Mouse (Mus musculus): ENCODE results near the gene Gm49395. TPM values are rescaled to one million over a fixed set of nuclear protein-coding genes. Genes with fewer than 3 reads are reported as not detected.
A peak's percentile ranks its signal among the peaks of the same experiment; 100 is the strongest.

The Gm49395 gene
- polyA plus RNA-seq, 1 experiment from 2014 or later = 2.7 TPM

DNA sequence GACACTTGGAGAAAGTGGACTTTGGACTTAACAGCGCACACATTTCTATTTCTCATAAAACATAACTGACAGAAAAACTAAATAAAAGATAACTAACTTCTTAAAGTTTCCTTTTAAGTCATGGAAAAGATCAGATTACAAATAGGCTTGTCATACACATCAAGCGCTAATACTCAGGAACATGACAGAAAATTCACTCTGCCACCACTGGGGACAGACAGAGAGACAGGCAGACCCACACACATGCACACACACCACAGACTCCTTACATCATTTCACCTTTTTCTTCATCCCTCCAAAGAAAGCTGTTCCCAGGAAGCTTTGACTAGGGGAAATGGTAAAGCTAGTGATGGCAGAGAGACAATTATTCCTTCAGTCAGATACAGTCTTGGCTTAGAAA lies 6.3 kb downstream of the Gm49395 start:
- H3K4me3 ChIP-seq = no peak overlapping the region
- H3K27ac ChIP-seq (replicated peaks) = no peak overlapping the region
- 92% methylated on average over 2 of the region's 2 CpGs for WGBS
- H3K9me3 ChIP-seq = no peaks in the 10 kb centered on the region
- peaks cover 16% of the 10 kb centered on the region for H3K27me3 ChIP-seq (replicated peaks; ENCODE audit: low read depth, poor library complexity, severe bottlenecking)
- DNase-seq (ENCODE audit: low spot score) = no peak
- H3K4me1 ChIP-seq = peaks cover 7% of the 10 kb centered on the region
- H3K36me3 ChIP-seq (replicated peaks) = no peaks in the 10 kb centered on the region

DNA sequence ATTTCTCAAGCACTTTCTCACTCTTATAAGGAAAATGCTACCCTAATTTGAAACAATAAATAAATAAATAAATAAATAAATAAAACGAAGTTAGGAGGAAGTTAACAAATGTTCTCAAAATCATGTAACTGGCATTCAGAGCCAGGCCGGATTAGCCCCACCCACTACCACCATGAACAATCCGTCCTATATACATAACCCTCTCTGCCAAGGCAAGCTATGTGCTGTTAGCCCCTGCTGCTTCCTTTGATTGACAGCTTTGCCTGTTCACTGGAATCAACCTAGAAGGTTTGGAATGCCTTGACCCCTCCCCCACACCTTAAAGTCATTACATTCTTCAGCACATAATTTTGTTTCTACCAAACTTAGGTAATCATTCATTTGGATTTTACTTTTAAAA lies 10.2 kb downstream of the Gm49395 start:
- 71% methylated on average over 3 of the region's 3 CpGs for WGBS
- peaks cover 22% of the 10 kb centered on the region for H3K4me1 ChIP-seq
- H3K27me3 ChIP-seq (replicated peaks; ENCODE audit: low read depth, poor library complexity, severe bottlenecking) = no peaks in the 10 kb centered on the region
- peaks cover 6% of the 10 kb centered on the region; the same call in 1 of the 2 replicates for H3K9me3 ChIP-seq
- no peak overlapping the region for H3K4me3 ChIP-seq
- peaks cover 26% of the 10 kb centered on the region for H3K36me3 ChIP-seq (replicated peaks)
- no peak for DNase-seq (ENCODE audit: low spot score)
- 0 out of 2 replicates have a peak overlapping the region, but pooled peaks have one; percentile 91 for H3K27ac ChIP-seq (replicated peaks)

DNA sequence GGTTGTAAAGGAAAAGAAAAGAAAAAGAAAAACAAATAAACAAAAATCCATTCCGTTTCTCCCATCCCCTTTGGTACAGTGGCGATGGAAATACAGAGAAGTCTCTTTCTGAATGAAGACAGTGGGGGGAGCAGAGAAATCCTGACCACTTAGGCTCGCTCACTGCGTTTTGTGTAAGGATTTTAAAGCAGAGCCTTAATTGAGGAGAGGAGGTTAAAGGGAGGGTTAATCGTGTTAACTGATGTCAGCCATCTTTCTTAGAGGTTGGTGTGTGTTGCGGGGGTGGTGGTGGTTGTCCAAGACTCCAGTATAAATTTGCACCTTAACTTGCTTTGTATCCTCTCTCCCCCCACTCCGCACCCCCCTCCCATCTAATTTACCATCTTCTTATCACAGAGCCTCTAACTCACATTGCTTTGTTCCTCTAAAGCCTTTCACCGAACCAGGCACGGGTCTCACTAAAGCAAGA lies 10.7 kb downstream of the Gm49395 start:
- Histone ChIP-seq H3K4me3 (peak overlapping the region; percentile 69), H3K27ac (replicated peaks) (peak overlapping the region; percentile 91; the same call in 1 of the 2 replicates), H3K27me3 (replicated peaks; ENCODE audit: low read depth, poor library complexity, severe bottlenecking) (no peaks in the 10 kb centered on the region), H3K4me1 (peaks cover 22% of the 10 kb centered on the region), H3K36me3 (replicated peaks) (peaks cover 31% of the 10 kb centered on the region), H3K9me3 (peaks cover 6% of the 10 kb centered on the region; the same call in 1 of the 2 replicates)
- DNase-seq (ENCODE audit: low spot score) = peak; percentile 12
- 53% methylated on average over 9 of the region's 9 CpGs for WGBS

DNA sequence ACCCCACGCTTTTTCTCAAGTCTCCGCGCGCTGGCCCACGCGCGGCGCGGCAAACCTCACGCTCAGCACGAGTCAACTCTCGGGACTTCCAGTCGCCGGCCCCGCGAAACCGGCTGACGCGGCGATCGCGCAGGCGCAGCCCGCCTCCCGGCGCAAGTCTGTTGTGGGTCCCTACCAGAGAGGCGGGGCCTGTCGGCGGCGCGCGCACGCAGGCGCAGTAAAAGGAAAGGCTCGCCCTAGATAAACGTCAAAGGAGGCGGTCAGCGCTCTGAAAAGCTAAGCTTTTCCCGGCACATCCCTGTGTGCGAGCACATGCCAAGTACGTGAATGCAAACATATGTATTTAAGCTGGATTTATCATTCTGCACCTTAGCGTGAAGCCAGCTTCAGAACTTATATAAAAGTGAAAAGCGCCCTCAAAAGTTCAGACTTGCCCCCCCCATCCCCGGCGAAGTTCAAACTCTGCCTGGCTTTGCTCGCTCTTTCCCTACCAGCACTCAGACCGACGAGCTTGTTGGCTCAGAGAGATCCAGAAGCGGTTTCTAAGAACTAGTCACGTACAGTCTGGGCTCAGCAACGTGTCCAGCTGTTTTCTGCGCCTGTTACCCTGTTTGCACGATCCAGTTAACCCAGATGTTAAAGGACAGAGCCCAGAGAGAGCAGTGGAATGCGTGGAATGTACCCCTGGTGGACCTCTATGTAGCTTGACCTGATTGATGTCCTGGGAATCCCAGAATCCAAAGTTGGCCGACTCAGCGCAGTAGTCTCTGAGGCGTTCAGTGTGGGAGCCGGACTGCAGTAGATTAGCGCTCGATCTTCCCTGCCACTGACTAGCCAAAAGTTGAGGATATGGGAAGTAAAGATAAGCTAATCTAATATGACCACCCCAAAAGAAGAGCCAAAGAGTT lies 11.4 kb downstream of the Gm49395 start, which contains the start of gene Pelo:
Gene Pelo (minus strand): TSS at position 118 of the 908 bp plus-strand sequence.
- peaks cover 6% of the 10 kb centered on the region; the same call in 1 of the 2 replicates for H3K9me3 ChIP-seq
- H3K27ac ChIP-seq (replicated peaks) = peak within 1 kb of the TSS; percentile 91
- no peaks in the 10 kb centered on the region for H3K27me3 ChIP-seq (replicated peaks; ENCODE audit: low read depth, poor library complexity, severe bottlenecking)
- WGBS = 1% methylated on average over 60 of the region's 60 CpGs
- peaks cover 22% of the 10 kb centered on the region for H3K4me1 ChIP-seq
- peak within 1 kb of the TSS; percentile 69 for H3K4me3 ChIP-seq
- DNase-seq (ENCODE audit: low spot score) = peak; percentile 94
- H3K36me3 ChIP-seq (replicated peaks) = peaks cover 38% of the 10 kb centered on the region

DNA sequence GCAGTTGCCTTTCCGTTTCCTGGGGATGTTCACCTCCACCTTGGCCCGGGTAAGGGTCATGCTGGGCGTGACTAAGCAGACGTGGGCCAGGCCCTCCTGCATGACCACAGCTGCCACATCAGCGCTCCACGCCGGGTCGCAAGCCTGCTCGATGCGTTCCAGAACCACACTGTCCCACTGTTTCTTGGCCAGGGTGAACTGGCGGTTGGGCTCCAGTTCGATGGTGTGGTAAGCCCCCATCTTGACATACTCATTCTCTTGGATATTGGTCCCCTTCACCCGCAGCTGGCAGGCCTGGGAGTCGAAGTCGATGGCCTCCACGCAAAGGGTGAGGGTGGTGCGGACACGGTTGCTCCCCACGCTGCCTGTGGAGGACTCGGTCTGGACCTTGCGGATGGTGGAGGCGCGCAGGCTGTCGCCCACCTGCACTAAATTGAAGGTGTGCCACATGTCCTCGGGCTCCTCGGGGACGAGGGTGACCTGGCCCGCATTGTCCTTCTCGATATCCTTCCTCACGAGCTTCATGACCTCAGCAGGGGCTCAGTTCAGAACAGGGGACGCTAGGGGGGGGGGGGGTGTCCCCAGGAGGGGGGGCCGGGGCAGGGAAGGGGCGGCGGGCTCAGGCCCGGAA lies 12.2 kb downstream of the Gm49395 start:
- H3K9me3 ChIP-seq = peaks cover 6% of the 10 kb centered on the region; the same call in 1 of the 2 replicates
- H3K27ac ChIP-seq (replicated peaks) = peak overlapping the region; percentile 91
- H3K4me1 ChIP-seq = peaks cover 22% of the 10 kb centered on the region
- H3K36me3 ChIP-seq (replicated peaks) = peaks cover 40% of the 10 kb centered on the region
- no peaks in the 10 kb centered on the region for H3K27me3 ChIP-seq (replicated peaks; ENCODE audit: low read depth, poor library complexity, severe bottlenecking)
- 8% methylated on average over 34 of the region's 35 CpGs for WGBS
- no peak for DNase-seq (ENCODE audit: low spot score)
- peak overlapping the region; percentile 69 for H3K4me3 ChIP-seq

DNA sequence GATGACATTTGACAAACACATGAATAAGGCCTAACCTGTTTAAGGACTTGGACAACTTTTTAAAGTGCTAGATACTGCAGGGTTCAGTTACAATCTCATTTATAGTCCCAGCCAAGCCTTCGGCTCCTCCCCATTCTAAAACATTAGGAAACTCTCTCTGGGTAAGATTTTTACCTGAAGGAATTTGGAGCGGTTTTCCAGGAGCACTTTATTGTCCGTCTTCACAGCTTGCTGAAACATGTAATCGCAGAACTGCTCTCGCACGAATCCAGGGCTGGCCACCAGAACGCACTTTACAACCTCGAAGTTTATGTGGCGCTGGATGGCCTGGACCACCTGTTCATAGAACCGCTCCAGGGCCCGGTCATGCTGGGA lies 12.7 kb downstream of the Gm49395 start:
- H3K27me3 ChIP-seq (replicated peaks; ENCODE audit: low read depth, poor library complexity, severe bottlenecking) = no peaks in the 10 kb centered on the region
- peaks cover 6% of the 10 kb centered on the region; the same call in 1 of the 2 replicates for H3K9me3 ChIP-seq
- no peak for DNase-seq (ENCODE audit: low spot score)
- peak overlapping the region; percentile 91; the same call in 1 of the 2 replicates for H3K27ac ChIP-seq (replicated peaks)
- H3K36me3 ChIP-seq (replicated peaks) = peaks cover 40% of the 10 kb centered on the region
- 66% methylated on average over 11 of the region's 11 CpGs for WGBS
- H3K4me3 ChIP-seq = peak overlapping the region; percentile 69
- H3K4me1 ChIP-seq = peaks cover 22% of the 10 kb centered on the region

DNA sequence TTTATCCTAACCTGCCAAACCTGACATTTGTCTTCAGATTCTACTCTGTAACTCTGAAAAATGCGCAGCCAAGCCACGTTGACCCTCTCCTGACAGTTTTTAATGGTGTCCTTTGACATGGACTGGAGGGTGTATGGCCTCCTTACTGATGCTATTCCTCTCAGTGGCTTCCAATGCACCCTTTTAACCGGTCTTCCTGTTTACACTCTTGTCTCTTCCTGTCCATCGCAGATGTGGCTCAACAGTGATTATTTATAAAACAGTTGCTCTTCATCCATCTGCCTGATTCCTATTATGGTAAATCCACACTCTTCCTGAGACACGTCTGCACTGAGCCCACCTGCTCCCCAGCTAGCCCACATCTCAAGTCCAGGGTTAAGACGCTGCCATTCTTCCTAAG lies 15.7 kb downstream of the Gm49395 start:
- Histone ChIP-seq H3K27ac (replicated peaks) (no peak overlapping the region), H3K27me3 (replicated peaks; ENCODE audit: low read depth, poor library complexity, severe bottlenecking) (no peaks in the 10 kb centered on the region), H3K9me3 (peaks cover 6% of the 10 kb centered on the region; the same call in 1 of the 2 replicates), H3K36me3 (replicated peaks) (peaks cover 40% of the 10 kb centered on the region), H3K4me3 (no peak overlapping the region), H3K4me1 (peaks cover 21% of the 10 kb centered on the region)
- WGBS = 87% methylated on average over 6 of the region's 6 CpGs
- no peak for DNase-seq (ENCODE audit: low spot score)

DNA sequence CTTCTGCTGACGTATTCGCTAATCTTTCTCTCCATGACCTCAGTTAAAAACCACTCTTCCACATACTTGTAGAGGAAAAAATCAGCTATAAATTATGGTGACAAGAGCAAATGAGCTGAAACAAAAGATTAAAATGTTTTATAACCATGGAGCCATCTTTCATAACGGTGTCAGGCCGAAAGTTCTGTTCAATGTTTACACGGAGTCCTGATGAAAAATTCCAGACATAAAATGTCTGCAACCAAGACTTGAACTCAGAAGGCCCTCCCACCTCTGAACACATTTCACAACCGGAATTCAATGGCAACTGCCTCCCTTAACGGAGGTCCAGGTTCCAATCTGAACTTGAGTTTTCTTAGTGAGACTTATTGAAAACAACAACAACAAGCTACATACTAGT lies 19.4 kb downstream of the Gm49395 start:
- no peaks in the 10 kb centered on the region for H3K4me1 ChIP-seq
- WGBS = 93% methylated on average over 7 of the region's 7 CpGs
- H3K9me3 ChIP-seq = no peaks in the 10 kb centered on the region
- H3K27ac ChIP-seq (replicated peaks) = no peak overlapping the region
- H3K4me3 ChIP-seq = no peak overlapping the region
- H3K27me3 ChIP-seq (replicated peaks; ENCODE audit: low read depth, poor library complexity, severe bottlenecking) = no peaks in the 10 kb centered on the region
- no peak for DNase-seq (ENCODE audit: low spot score)
- peaks cover 22% of the 10 kb centered on the region for H3K36me3 ChIP-seq (replicated peaks)

DNA sequence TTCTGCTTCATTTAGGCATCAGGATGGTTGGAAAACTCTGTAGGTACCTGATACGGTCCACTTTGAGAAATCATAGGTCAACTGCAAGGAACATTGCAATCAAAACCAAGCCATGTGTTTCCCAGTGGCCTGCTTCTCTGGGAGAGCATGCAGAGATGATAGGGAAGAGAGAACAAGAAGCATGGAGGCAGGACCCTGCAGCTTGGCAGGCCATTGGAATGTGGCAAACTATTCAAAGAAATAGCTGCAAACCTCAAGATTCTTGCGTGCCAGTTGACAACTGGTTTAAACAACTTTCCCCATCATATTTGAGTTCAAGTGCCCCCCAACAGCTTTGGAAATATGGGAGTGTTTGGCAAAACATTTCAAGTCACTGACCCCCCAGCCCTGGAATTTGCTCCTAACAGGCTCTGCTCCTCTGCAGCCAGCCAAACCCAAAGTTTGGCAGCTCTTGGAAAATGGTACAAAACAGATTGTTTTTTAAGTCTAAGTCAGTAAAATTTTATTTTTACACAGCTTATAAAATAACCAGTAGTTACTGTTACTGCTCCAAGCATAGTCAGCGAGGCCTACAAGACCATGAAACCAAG lies 21.6 kb downstream of the Gm49395 start:
- H3K9me3 ChIP-seq = no peaks in the 10 kb centered on the region
- H3K27ac ChIP-seq (replicated peaks) = no peak overlapping the region
- DNase-seq (ENCODE audit: low spot score) = no peak
- no peak overlapping the region for H3K4me3 ChIP-seq
- no peaks in the 10 kb centered on the region for H3K27me3 ChIP-seq (replicated peaks; ENCODE audit: low read depth, poor library complexity, severe bottlenecking)
- H3K4me1 ChIP-seq = no peaks in the 10 kb centered on the region
- 91% methylated on average over 3 of the region's 3 CpGs for WGBS
- H3K36me3 ChIP-seq (replicated peaks) = no peaks in the 10 kb centered on the region

DNA sequence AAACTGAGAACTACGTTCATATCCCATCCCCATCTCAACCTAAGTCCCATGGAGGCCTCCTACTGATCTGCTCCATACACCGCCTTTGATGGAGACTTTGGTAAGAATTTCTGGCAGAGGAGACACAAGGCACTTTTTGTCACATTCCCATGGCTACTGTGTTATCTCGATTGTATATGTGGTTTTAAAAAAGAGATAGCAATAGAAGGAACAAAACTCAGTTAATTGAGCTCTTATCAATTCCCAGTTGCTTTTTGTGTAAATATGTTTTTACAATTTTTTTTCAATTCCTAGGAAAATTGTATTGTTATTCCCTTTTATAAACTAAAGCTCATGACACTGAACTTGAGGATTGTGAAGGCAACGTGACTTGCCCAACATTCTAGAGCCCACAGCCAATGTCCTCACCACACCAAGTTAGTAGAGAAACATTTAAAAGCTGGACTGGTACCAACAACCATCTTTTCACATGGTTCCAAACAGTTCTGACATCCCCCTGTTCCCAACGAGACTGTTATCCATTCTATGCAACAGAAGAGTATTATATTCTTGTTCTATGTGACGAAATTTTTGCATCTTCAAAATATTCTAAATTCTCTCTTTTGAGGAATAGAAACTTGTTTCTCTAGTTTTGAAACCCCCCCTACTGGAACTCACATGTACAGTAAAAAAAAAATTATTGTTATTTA lies 22.6 kb downstream of the Gm49395 start:
- no peaks in the 10 kb centered on the region for H3K27me3 ChIP-seq (replicated peaks; ENCODE audit: low read depth, poor library complexity, severe bottlenecking)
- no peaks in the 10 kb centered on the region for H3K9me3 ChIP-seq
- no peaks in the 10 kb centered on the region for H3K36me3 ChIP-seq (replicated peaks)
- 86% methylated on average over 6 of the region's 6 CpGs for WGBS
- no peak for DNase-seq (ENCODE audit: low spot score)
- H3K4me3 ChIP-seq = no peak overlapping the region
- no peak overlapping the region for H3K27ac ChIP-seq (replicated peaks)
- H3K4me1 ChIP-seq = no peaks in the 10 kb centered on the region

DNA sequence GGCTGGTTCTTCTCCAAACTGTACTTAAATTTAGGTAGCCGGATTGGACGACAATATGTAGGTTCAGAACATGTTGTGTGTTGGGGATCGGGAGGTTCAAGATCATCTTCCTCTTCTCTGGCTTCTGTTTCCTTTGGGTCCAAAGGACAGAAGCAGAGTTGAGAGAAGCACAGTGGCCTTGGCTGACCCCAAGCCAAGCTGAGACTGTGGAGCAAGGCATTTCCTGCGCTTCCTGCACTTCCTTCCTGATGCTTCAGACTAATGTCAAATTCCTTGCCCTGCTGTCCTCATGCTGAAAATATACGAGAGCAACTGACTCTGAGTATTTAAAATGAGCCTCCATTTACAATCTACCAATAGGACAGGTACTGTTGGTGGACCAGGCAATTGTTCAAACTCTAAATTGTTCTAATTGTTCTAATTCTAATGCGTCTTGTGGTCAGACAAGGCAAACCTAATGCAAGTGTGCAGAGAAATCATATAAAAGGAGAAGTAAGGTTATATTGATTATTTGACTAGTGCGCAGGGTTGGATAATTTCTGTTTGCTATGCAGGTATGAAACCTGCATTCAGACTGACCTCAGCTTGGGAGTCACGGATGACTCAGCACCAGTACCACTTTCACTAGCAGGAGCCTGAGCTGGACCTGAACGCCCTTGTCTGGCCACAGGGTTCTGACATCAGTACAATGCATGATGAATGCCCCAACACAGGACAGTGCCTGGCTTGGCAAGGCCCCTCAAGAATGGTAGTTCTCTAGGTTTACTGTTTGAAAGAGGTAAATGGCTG lies 24.2 kb downstream of the Gm49395 start:
- Histone ChIP-seq H3K27me3 (replicated peaks; ENCODE audit: low read depth, poor library complexity, severe bottlenecking) (no peaks in the 10 kb centered on the region), H3K36me3 (replicated peaks) (no peaks in the 10 kb centered on the region), H3K4me1 (no peaks in the 10 kb centered on the region), H3K9me3 (no peaks in the 10 kb centered on the region), H3K27ac (replicated peaks) (no peak overlapping the region), H3K4me3 (no peak overlapping the region)
- no peak for DNase-seq (ENCODE audit: low spot score)
- WGBS = 81% methylated on average over 9 of the region's 9 CpGs
